Mouse (Mus musculus) liver, embryonic 11.5 days (tissue): ENCODE results near the gene Ptp4a2. TPM values are rescaled to one million over a fixed set of nuclear protein-coding genes. Genes with fewer than 3 reads are reported as not detected.
"Not testable (repeated sequence)": the region's sequence is repeated elsewhere in the genome, so short reads cannot be mapped to it uniquely, and the experiment has no call there.

Experiments used
- ATAC-seq: fragments of 200-750 bp; cut with Nextera tagmentation; replicated peaks from 2 replicates; pipeline ENCODE4 v1.8.0; 2017; ENCODE audit warnings: moderate number of reproducible peaks, mild to moderate bottlenecking, moderate TSS enrichment, moderate library complexity; ENCODE audit not compliant: low FRiP score
- DNase-seq: peaks from one replicate; pipeline ENCODE4 v3.0.0-alpha.2; 2017; ENCODE audit warnings: low spot score
- H3K27ac ChIP-seq: fragments of 300-500 bp; sonication (generic); 2 replicates; pipeline ENCODE4 v1.5.1; 2014; ENCODE audit warnings: mild to moderate bottlenecking, low read depth, low read length, control low read depth
- H3K27me3 ChIP-seq: fragments of 300-500 bp; sonication (generic); replicated peaks from 2 replicates; pipeline ENCODE4 v1.6.1; 2014; ENCODE audit warnings: low read length, mixed read lengths; ENCODE audit not compliant: control insufficient read depth, insufficient read depth
- H3K36me3 ChIP-seq: fragments of 300-500 bp; sonication (generic); 2 replicates; pipeline ENCODE4 v1.6.1; 2014; ENCODE audit warnings: mild to moderate bottlenecking, low read length, moderate library complexity, mixed read lengths; ENCODE audit not compliant: control insufficient read depth, insufficient read depth
- H3K4me1 ChIP-seq: fragments of 300-500 bp; sonication (generic); replicated peaks from 2 replicates; pipeline ENCODE4 v1.6.1; 2014; ENCODE audit warnings: low read length, mixed read lengths; ENCODE audit not compliant: control insufficient read depth, insufficient read depth
- H3K4me2 ChIP-seq: fragments of 300-500 bp; sonication (generic); 2 replicates; pipeline ENCODE4 v1.6.1; 2014; ENCODE audit warnings: mild to moderate bottlenecking, control low read depth, moderate library complexity
- H3K4me3 ChIP-seq: fragments of 300-500 bp; sonication (generic); 2 replicates; pipeline ENCODE4 v1.5.1; 2014; ENCODE audit warnings: low read depth, low read length, control low read depth
- H3K9ac ChIP-seq: fragments of 300-500 bp; sonication (generic); 2 replicates; pipeline ENCODE4 v1.6.1; 2014; ENCODE audit warnings: low read depth, low read length, control low read depth
- H3K9me3 ChIP-seq: fragments of 300-500 bp; sonication (generic); 2 replicates; pipeline ENCODE4 v1.6.1; 2016; ENCODE audit warnings: low read length, inconsistent platforms, mixed read lengths; ENCODE audit not compliant: control insufficient read depth
- whole genome bisulfite sequencing: fragments of 180-500 bp; shearing (Covaris S2); extraction: QIAGEN DNeasy Blood & Tissue Kit; methylation state at CpG from one replicate; pipeline ENCODE4 v1.1.7; 2014; 5-methylcytosine and 5-hydroxymethylcytosine counted together
- microRNA-seq: library from miRNA; unstranded; fragments of <30 nt; microRNA quantifications from one replicate; pipeline ENCODE4, GENCODE M21; 2017; ENCODE audit warnings: borderline number of aligned reads
- polyA plus RNA-seq: library from polyadenylated mRNA; unstranded; fragments of >200 nt; fragmentation: Nextera tagmentation; extraction: Ambion mirVana; gene quantifications from 2 replicates; pipeline ENCODE4 v1.2.1, GENCODE M21; 2014

Gene Ptp4a2
- polyA plus RNA-seq, 1 experiment from 2014 or later: 279 TPM

- not testable (repeated sequence) for H3K4me1 ChIP-seq, H3K4me3 ChIP-seq, H3K36me3 ChIP-seq, DNase-seq, H3K4me2 ChIP-seq, H3K9me3 ChIP-seq, H3K9ac ChIP-seq, ATAC-seq, H3K27me3 ChIP-seq, H3K27ac ChIP-seq
- WGBS: 89% methylated on average over 18 of the region's 18 CpGs
These were observed 87.8 kb downstream of the Ptp4a2 start for GRCm38 (mm10) chr4:129898815-129899214.

Small RNA genes lying within 50 kb of the gene (microRNA-seq; reads per million reads assigned to microRNA genes)
- gene Gm28017: not detected

Other genes with a start within 250 kb of the Ptp4a2 start
- 5.5 and 6.0 TPM in 2 replicates for gene Lck, start 237.6 kb upstream of the Ptp4a2 start, polyA plus RNA-seq
- gene Fam167b, start 232.7 kb upstream of the Ptp4a2 start, polyA plus RNA-seq: 9.2 and 9.3 TPM in 2 replicates
- gene Eif3i, start 210.6 kb upstream of the Ptp4a2 start, polyA plus RNA-seq: 329 and 341 TPM in 2 replicates
- 207 and 228 TPM in 2 replicates for gene Tmem234, start 210.6 kb upstream of the Ptp4a2 start, polyA plus RNA-seq
- 0.57 and 1.5 TPM in 2 replicates for gene Dcdc2b, start 197.0 kb upstream of the Ptp4a2 start, polyA plus RNA-seq
- 23.6 and 25.3 TPM in 2 replicates for gene Iqcc, start 192.1 kb upstream of the Ptp4a2 start, polyA plus RNA-seq
- 27.2 and 33.1 TPM in 2 replicates for gene Ccdc28b, start 187.3 kb upstream of the Ptp4a2 start, polyA plus RNA-seq
- 70.6 and 76.7 TPM in 2 replicates for gene Txlna, start 170.2 kb upstream of the Ptp4a2 start, polyA plus RNA-seq
- gene Kpna6, start 138.5 kb upstream of the Ptp4a2 start, polyA plus RNA-seq: 11.7 and 12.6 TPM in 2 replicates
- 24.1 and 24.7 TPM in 2 replicates for gene Tmem39b, start 114.4 kb upstream of the Ptp4a2 start, polyA plus RNA-seq
- 78.4 and 83.3 TPM in 2 replicates for gene Khdrbs1, start 68.9 kb upstream of the Ptp4a2 start, polyA plus RNA-seq
- gene Spocd1, start 118.0 kb downstream of the Ptp4a2 start, polyA plus RNA-seq: 0.07 and 0.17 TPM in 2 replicates
- gene Adgrb2, start 173.7 kb downstream of the Ptp4a2 start, polyA plus RNA-seq: 1.1 and 1.3 TPM in 2 replicates
- 4.2 and 6.0 TPM in 2 replicates for gene Col16a1, start 236.6 kb downstream of the Ptp4a2 start, polyA plus RNA-seq